Mouse (Mus musculus): Measurements from ENCODE around the gene Map3k21. TPM values are rescaled to one million over a fixed set of nuclear protein-coding genes. Genes with fewer than 3 reads are reported as not detected.

Gene Map3k21
- total RNA-seq, 2 experiments from 2014 or later: 0.07 to 0.18 TPM

DNA sequence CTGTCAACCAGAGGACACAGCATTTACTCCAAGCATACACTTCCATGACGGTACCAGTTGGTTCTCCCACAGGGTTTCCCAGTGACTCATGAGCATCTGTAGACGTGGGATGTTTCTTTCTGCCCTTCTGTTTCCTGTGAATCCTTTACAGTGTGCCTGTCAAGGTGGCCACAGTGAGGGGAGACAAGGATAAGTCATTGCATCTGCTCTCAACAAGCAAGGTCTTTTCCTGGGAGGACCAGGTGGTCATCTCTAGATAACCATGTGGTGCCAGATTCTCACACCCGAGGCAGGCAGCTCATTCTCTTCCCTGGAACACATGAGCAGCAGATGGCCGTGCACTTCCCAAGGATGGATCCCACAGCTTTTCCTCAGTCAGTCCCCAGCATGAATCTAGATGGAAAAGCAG, 49.1 kb downstream of the Map3k21 start:
- DNase-seq: no peak
- intact Hi-C loops (cut with DNase I; ENCODE audit: low total_unique reads): no loop called here

DNA sequence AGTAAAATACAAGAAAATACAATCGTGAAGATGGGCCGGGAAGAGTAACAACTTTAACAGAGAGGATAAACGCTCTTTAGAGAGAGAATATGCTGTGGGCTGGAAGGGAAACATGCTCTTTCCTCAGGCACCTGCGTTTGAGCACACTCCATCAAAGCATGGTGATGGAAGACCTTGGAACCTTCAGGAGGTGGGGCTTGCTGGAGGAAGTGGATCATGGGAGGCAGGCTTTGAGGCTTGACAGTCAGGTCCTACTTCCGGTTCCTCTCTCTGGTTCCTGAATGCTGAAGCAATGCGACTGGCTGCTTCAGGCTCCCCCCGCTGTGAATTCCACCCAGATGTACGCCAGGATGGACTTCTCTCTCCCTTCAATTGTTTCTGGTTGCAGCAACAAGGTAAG, 49.8 kb downstream of the Map3k21 start:
- DNase-seq: no peak
- intact Hi-C loops (cut with DNase I; ENCODE audit: low total_unique reads): no loop called here

DNA sequence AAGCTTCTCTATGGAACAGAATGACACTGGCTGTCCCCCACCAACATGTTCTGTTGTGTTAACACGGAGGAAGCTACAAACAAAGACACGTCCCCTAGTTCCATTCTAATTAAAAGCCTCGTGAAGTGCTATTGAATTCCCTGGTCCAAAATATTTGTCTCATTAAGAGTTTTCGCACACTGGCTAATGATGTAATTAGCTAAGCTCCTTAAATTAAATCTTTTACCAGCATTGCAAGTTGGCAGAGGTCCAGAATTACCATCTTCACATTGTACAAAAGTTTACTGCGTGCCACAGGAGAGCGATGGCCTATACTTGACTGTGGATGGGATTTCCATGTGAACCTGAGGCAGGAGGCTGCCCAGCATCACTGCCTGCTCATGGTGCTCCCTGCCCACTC, 51.5 kb downstream of the Map3k21 start:
- DNase-seq: no peak
- intact Hi-C loops (cut with DNase I; ENCODE audit: low total_unique reads): no loop called here

DNA sequence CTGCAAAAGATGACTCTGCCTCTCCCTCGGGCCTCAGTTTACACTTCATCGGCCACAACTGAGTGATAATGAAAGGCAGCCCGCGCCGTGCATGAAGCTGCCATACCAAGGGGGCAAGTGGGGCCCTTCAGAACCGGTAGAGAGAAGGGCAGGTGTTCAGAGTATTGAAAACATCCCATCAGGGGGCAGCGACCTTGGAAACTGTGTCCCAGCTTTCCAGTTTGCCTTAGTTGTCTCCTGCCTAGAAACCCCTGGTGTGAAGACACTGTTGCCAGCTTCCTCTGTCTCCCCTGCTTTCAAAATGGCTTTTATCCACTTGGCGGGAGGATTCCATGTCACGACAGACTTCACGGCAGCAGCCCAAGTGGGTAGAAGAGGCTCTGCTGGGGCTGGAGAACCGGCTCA, 53.6 kb downstream of the Map3k21 start:
- intact Hi-C loops (cut with DNase I; ENCODE audit: low total_unique reads): no loop called here
- no peak for DNase-seq

DNA sequence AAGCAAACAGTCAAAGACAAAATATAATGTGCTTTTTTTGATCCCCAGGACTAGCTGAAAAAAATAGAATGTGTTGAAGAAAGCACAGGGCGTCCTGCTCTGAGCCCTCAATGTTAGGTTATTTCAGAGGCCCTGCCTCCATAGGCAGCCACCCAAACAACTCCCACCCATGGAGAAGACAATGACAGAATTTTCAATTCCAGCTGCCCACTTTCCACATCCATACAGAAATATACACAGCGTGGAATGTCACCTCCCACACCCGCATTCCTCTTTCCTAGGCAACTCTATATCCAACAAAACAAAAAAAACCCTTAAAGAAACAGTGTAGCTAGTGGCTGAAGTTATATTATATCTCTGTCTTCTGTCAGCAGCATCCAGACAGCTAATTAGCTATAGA, 61.1 kb downstream of the Map3k21 start:
- no peak for DNase-seq
- intact Hi-C loops (cut with DNase I; ENCODE audit: low total_unique reads): no loop called here

DNA sequence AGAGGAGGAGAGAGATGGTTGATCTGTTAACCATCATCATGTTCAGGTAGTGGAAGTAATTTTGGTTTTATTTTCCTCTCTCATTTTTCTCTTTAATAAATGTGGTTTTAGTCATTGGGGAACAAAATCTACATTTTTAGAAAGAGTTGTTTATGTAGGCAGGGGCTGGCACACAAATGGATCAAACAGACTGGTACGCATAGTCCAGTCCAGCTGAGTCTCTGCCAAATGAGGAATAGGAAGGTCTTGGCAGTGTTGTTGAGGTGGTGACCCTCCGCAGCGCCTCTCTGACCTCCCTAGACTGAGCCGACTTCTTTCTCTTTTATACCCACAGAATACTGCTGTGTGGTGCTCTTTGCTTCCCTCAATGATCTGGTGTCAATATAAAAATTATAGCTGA, 65.7 kb downstream of the Map3k21 start:
- DNase-seq: no peak
- intact Hi-C loops (cut with DNase I; ENCODE audit: low total_unique reads): no loop called here

DNA sequence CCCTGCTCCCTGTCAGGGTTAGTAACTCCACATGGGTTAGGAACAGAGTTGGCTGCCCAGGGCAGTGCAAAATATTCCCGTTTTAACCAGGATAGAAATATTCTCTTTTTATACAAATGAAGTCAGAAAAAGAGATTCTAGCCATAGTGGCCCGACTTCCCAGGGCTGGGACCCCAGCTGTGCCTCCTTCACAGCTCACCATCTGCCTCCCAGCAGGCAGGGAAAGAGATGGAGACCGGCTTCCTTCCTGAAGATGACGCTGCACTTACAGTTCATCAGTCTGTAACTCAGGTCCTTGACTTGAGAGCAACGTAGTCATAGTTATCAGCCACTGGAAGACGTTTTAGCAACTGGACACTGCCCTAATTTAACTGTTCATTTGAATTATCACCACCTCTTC, 70.6 kb downstream of the Map3k21 start:
- intact Hi-C loops (cut with DNase I; ENCODE audit: low total_unique reads): no loop called here
- DNase-seq: no peak

DNA sequence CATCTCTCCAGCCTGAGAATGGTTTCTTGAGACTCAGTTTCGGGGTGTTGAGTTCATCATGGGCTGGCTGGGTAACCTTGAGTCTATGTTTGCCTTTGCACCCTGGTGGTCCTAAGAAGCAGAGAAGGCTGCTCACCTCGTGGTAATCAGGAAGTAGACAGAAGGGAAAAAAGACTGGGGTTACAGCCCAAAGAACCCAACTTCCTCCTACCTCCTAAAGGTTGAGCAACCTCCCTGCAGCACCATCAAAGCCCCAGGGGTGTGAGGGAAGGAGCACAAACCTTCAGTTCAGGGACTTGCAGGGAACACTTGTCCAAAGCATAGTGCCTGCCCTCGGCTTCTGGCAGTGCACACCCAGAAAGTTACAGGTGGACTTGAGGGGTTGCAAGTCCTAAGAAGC, 73.3 kb downstream of the Map3k21 start:
- DNase-seq: no peak
- intact Hi-C loops (cut with DNase I; ENCODE audit: low total_unique reads): no loop called here

DNA sequence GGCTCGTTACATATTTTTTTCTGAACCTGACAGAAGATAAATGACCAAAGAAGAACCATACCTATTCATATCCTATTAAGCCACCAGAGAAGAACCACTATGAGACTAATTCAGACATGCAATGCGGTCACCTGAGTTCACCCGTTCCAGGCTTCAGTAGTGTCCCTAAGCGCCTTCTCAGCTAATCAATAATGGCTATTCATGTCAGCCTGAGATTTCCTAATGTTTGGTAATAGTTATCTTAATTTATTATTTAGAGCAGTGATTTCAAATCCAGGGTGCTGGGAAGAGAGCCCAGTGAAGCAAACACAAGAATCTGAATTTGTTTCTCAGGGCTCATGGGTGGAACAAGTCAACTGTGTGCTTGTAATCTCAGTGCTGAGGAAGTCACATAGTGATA, 73.9 kb downstream of the Map3k21 start:
- DNase-seq: no peak
- intact Hi-C loops (cut with DNase I; ENCODE audit: low total_unique reads): no loop called here

DNA sequence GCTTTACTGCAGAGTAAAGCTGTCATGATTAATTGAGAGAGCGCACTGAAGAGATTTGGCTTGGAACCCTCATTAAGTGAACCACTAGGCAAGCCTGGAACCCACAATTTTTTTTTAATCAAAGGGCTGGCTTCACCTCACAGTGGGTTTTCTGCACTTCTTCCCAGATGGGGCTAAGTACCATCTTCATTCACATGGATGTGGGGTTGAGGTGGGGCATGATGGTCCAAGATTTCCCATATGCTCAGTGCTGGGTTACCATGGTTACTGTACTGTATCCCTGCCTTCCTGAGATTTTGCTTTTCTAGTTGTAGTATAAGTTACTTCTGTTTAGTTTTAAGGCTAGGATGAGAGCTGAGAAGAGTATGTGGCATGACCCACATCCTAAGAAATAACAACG, 75.1 kb downstream of the Map3k21 start:
- DNase-seq: no peak
- intact Hi-C loops (cut with DNase I; ENCODE audit: low total_unique reads): no loop called here

DNA sequence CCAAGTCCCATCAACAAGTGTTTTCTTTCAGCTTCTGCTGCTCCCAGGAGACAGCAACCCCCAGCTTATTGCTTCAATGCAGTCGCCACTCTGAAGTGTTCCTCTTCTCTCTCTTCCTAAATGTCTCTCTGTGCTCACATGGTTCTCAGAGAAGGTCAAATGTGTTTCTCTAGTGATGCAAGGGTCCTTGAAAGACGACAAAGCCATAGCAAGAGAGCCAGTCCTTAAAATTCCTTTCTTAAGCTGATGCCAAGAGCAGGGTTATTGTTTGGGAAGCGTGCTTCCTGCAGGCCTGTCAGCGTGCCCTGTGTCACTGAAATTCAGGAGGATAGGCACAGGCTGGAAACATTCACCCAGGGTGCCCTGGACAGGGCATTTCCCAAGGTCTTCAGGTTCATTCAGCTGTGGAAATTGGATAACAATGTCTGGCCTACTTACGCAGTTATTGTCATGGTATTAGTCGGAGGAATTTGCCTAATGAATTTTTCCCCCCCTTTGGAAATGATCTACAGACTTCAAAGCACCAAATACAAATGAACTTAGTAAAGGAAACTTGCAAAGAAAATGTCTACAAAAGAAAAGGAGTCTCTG, 76.8 kb downstream of the Map3k21 start:
- DNase-seq: no peak
- intact Hi-C loops (cut with DNase I; ENCODE audit: low total_unique reads): no loop called here

DNA sequence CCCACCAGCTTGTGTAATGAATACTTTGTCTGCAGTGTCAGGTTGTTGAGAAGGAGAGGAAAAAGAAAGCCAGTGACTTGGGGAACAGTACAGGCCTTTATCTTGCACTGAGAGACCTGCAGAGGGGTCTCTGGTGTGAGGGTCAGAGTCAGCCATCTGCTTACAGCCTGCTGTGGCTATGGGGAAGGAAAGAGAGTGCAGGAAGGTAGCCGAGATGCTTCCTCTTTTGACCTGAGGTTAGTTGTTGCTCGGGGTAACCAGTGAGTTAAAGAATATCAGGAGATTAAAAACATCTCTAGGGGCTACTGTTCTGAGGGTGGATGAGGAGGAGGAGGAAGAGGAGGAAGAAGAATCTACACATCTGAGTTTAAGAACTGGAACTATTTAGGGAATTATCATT, 77.7 kb downstream of the Map3k21 start:
- intact Hi-C loops (cut with DNase I; ENCODE audit: low total_unique reads): no loop called here
- DNase-seq: no peak

DNA sequence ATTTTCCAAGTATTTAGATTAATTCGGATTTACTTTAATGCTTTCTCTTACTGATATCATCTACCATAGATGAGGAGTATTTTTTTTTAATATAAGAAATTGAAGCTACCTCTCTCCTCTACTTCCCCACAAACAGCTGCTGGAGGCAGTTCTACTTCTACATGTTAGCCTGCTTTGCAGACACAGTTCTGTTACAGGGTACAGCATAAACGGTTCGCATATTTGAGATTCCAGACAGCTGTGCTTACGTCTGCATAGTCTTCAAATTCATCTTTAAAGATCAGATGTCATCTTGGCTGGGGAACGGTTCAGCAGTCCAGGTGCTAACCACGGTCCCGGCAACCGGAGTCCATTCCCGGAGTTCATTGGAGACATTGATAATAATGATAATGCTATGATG, 83.4 kb downstream of the Map3k21 start:
- no peak for DNase-seq
- intact Hi-C loops (cut with DNase I; ENCODE audit: low total_unique reads): no loop called here

DNA sequence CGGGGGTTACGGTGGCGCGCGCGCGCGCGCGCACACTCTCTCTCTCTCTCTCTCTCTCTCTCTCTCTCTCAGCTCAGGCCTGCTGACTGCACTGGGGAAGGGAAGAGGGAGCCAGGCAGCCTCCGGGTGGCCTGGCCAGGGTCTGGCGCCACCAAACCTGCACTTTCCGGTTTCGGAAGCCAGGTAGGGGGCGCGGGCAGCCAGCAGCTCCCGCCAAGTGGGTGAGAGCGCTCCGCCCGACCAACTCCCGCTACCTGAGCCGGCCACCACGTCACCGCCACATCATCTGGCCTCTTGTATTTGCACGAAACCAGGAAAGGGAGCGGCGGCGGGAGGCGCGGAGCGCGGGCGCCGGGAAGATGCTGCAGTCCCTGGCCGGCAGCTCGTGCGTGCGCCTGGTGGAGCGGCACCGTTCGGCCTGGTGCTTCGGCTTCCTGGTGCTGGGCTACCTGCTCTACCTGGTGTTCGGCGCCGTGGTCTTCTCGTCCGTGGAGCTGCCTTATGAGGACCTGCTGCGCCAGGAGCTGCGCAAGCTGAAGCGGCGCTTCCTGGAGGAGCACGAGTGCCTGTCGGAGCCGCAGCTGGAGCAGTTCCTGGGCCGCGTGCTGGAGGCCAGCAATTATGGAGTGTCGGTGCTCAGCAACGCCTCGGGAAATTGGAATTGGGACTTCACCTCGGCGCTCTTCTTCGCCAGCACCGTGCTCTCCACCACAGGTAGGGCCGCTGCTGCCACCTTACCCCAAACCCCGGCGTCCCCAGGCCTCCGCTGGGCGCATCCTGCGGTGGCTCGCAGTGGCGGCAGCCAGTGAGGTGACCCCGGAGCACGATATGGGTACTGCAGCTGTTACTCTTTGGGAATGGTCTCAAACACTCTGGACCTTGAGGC, 85.1 kb downstream of the Map3k21 start, which contains the start of gene Kcnk1:
Gene Kcnk1 (plus strand): TSS at position 70 of the 886 bp plus-strand sequence.
- peak; percentile 33 for DNase-seq
- intact Hi-C loops (cut with DNase I; ENCODE audit: low total_unique reads): no loop called here

DNA sequence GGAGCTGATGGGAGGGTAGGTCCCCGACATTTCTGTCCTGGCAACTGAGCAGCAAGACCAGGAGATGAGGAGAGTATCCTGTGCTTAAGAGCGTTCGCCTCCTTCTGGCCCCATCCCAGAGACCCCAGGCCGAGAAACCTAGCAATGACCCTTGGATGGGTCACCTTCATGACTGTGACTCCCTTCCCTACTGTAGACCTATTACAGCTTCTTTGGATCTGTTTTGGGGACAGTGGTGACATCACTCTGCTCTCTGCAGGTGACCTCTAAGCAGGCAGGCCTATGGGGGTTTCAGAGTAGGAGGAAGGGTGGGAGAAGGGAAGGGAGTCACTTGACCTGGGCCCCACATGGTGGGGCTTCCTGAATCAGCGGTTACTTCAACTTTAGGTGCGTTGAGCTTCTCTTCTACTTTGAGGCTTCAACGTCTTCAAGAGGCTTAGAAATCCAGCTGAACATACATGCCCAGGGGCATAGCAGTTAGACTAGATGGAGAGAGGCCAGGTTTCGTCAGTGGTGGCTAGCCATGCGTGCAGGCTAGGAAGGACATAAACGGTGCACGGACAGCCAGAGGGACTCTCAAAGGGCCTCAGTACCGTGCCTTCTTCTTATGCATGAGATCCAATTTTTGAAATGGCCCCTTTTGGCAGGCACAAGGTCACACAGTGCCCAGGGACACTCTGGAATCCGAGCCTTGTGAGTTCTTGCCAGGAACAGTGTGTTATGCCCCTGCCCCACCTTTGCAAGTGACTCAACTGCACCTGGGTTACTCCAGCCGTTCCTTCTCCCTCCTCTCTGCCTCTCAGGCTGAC, 86.0 kb downstream of the Map3k21 start:
- intact Hi-C loops (cut with DNase I; ENCODE audit: low total_unique reads): no loop called here
- no peak for DNase-seq

DNA sequence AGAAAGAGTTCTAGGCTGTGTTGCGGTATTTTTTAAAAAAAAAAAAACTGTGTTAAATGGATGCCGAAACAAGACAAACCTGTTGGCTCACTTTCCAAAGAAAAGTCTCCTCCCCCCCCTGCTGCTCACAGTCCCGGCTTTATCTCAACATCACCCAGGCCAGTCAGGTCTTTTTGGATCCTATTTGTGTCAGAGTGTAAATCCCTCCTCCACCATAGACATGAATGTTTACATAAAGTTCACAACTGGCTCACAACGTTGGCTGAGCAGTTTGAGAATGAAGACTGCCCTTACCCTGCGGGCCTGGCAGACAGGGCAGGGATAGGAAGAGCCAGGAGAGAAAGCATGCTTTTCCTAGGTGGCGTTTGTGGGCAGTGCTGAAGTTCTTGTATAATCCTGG, 86.7 kb downstream of the Map3k21 start:
- intact Hi-C loops (cut with DNase I; ENCODE audit: low total_unique reads): no loop called here
- DNase-seq: no peak

Other genes starting within 250 kb of the Map3k21 start
- gene Map10, start 240.6 kb upstream of the Map3k21 start, total RNA-seq (2021): 1 to 10 TPM; 3.1 TPM
- gene Ntpcr, start 180.5 kb upstream of the Map3k21 start, total RNA-seq (2021): 10 to 100 TPM; 11.9 to 14.3 TPM
- under 1 TPM; 0.23 to 0.35 TPM for gene Pcnx2, start 12.1 kb upstream of the Map3k21 start, total RNA-seq (2021)
- 1 to 10 TPM; 1.4 to 1.8 TPM for gene Kcnk1, start 84.7 kb downstream of the Map3k21 start, total RNA-seq (2021)

Measured in gastrocnemius, postnatal 14 days (tissue).